ENCODE assay signal across 27 mouse cellular contexts in genomic region chr14:80521631-80522030, GRCm38 (mm10).
"Had no signal": no experiment of that assay in that cellular context is flagged by ENCODE, and none has a peak within 500 bp of the region (broad histone marks: within the 10 kb centered on the region; RNA-seq: fewer than 3 reads in every experiment).

No protein-coding gene starts in this region.

- H3K4me3 ChIP-seq: heart, adult 2 months; heart, embryonic 13.5 days; heart, embryonic 15.5 days; hindbrain, embryonic 13.5 days; hindbrain, embryonic 15.5 days; kidney, embryonic 15.5 days; limb, embryonic 13.5 days; limb, embryonic 15.5 days; liver, embryonic 12.5 days had no signal

- ATAC-seq: hindbrain, postnatal 0 days; intestine, embryonic 16.5 days; liver, embryonic 12.5 days had no signal

- H3K4me2 ChIP-seq: heart, embryonic 11.5 days; heart, embryonic 13.5 days; heart, embryonic 15.5 days; hindbrain, embryonic 13.5 days; hindbrain, embryonic 15.5 days; kidney, embryonic 15.5 days; limb, embryonic 13.5 days; limb, embryonic 15.5 days; liver, embryonic 12.5 days had no signal

- H3K4me1 ChIP-seq: heart, embryonic 13.5 days; heart, embryonic 15.5 days; hindbrain, embryonic 13.5 days; hindbrain, embryonic 15.5 days; kidney, embryonic 15.5 days; limb, embryonic 13.5 days; liver, embryonic 12.5 days had no signal

- H3K27me3 ChIP-seq: heart, embryonic 13.5 days; heart, embryonic 15.5 days; hindbrain, embryonic 13.5 days; hindbrain, embryonic 15.5 days; kidney, embryonic 15.5 days; limb, embryonic 13.5 days; limb, embryonic 15.5 days; liver, embryonic 12.5 days had no signal

- H3K9me3 ChIP-seq: heart, embryonic 13.5 days; heart, embryonic 15.5 days; hindbrain, embryonic 13.5 days; hindbrain, embryonic 15.5 days; kidney, embryonic 15.5 days; limb, embryonic 13.5 days; limb, embryonic 15.5 days; liver, embryonic 12.5 days had no signal

- H3K36me3 ChIP-seq: heart, embryonic 13.5 days; heart, embryonic 15.5 days; hindbrain, embryonic 13.5 days; hindbrain, embryonic 15.5 days; kidney, embryonic 15.5 days; limb, embryonic 13.5 days; limb, embryonic 15.5 days; liver, embryonic 12.5 days had no signal

- H3K9ac ChIP-seq: heart, embryonic 13.5 days; heart, embryonic 15.5 days; hindbrain, embryonic 13.5 days; hindbrain, embryonic 15.5 days; kidney, embryonic 15.5 days; limb, embryonic 13.5 days; limb, embryonic 15.5 days; liver, embryonic 12.5 days; liver, embryonic 14.5 days had no signal

- H3K27ac ChIP-seq: heart, adult 2 months; heart, embryonic 13.5 days; heart, embryonic 15.5 days; hindbrain, embryonic 13.5 days; hindbrain, embryonic 15.5 days; hindbrain, postnatal 0 days; kidney, embryonic 15.5 days; kidney, postnatal 0 days; limb, embryonic 13.5 days; limb, embryonic 15.5 days; liver, embryonic 12.5 days; liver, embryonic 14.5 days had no signal

- DNase-seq: gastrocnemius, postnatal 14 days; gastrocnemius, postnatal 36 days; heart, adult 11 months; heart, adult 2 months; heart, postnatal 14 days; heart, postnatal 36 days; kidney, adult 11 months; kidney, adult 2 months; kidney, adult 9 months; kidney, postnatal 14 days; kidney, postnatal 36 days; layer of hippocampus, adult 9-11 months; layer of hippocampus, postnatal 36 days; left cerebral cortex, postnatal 4 days had no signal
